Mouse (Mus musculus) CD4-positive naive resting alpha-beta T cell, adult 76 days (primary cell): Measurements from ENCODE around the gene Sox21. TPM values are rescaled to one million over a fixed set of nuclear protein-coding genes. Genes with fewer than 3 reads are reported as not detected.

Experiments
- total RNA-seq: library from RNA; stranded (reverse); gene quantifications from one replicate; pipeline ENCODE4 v1.2.4, GENCODE M21; 2023

Sox21 gene
- not detected for total RNA-seq

GRCm38 (mm10) chr14:118236886-118237289 is at the start of gene Sox21:
TSS of gene Sox21 (minus strand) at chr14:118237030.

GRCm38 (mm10) chr14:118266660-118267059 is 29.8 kb upstream of the Sox21 start, which contains the start of gene Gm9376:
TSS of gene Gm9376 (plus strand) at chr14:118266960.

Other genes starting within 250 kb of the Sox21 start
- gene Dct, start 184.8 kb downstream of the Sox21 start, total RNA-seq, result not detected
- 10.1 TPM for gene Tgds, start 104.3 kb downstream of the Sox21 start, total RNA-seq
- gene Gpr180, start 99.9 kb downstream of the Sox21 start, total RNA-seq, result 11.2 TPM
- gene Gm9376, start 29.9 kb upstream of the Sox21 start, total RNA-seq, result not detected